Mouse (Mus musculus) spleen, adult 2 months (tissue): ENCODE measurements around the gene Gm20388.

Experiments
- CTCF ChIP-seq: fragments of 200-500 bp; IDR thresholded peaks from 2 replicates; pipeline ENCODE4 v1.5.1; 2011; ENCODE audit warnings: mild to moderate bottlenecking, inconsistent platforms; ENCODE audit not compliant: insufficient read depth, insufficient read length, insufficient replicate concordance; ENCODE audit errors: extremely low read depth
- POLR2A ChIP-seq: fragments of 200-500 bp; IDR thresholded peaks from 2 replicates; pipeline ENCODE4 v1.6.1; 2011; ENCODE audit warnings: low read depth, low read length, inconsistent platforms

DNA sequence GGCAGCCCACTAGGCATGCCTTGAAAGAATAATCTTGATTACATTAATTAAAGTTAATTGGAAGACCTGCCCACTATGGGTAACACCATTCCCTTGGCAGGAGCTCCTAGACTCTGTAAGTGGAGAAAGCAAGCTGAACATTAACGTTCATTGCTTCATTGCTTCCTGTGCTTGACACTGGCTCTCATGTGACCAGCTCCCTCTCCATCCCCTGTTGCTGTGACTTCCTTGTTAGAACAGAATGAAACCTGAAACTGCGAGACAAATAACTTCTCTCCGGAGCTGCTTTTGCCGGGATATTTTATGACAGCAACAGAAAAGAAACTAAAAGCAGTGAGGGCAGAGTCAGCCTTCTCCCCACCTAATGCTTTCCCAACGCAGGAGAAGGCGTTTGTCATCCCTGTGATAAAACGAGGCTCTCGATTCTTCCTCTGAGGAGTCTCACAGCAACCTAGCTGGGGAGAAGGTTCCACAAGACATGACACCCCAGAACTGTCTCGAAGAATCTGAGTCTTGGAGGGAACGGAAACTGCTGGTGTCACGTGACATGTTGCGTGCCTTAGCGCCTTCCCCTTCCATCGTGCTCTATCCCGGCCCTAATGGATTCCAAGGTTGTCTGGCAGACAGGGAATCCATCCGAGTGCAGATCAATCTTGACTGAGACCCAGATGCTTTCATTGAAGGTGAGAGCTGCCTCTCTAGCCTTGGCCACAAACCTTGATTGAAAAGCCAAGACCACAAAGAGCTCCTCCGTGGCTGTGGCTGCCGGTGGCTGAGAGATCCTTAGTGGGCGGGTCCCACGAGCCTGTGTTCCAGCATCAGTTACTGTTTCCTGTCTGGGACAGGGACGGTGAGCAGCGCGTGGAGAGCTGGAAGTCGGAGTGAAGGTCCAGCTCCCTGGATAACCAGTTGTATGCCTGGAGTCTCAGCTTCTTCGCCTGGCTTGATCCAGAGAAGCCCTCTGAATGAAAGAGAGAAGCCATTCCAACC, 2654.0 kb downstream of the Gm20388 start:
- TF ChIP-seq CTCF (no peak), POLR2A (no peak)
